Mouse (Mus musculus): Measurements from ENCODE around the gene Arhgef7. TPM values are rescaled to one million over a fixed set of nuclear protein-coding genes. Genes with fewer than 3 reads are reported as not detected.
A peak's percentile ranks its signal among the peaks of the same experiment; 100 is the strongest.

The Arhgef7 gene
- polyA plus RNA-seq, 1 experiment from 2014 or later, result 84.0 TPM

DNA sequence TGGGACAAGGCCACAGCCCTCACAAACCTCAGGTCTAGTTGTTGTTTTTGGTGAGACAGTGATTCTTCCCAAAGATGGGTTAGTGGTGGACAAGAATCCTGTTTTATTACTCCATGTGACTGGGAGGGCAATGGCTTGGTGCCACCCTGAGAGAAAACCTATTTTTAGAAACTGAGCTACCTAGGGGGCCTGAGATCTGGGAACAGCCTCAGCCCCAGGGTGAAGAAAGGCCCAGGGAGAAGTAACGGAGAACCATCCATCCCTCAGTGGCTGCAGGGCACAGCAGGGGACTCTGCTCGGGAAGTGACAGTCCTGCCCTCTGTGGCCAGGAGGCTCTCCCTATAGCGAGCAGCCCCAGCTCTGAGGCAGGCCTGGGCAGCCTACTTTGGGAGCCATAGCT lies 19.8 kb upstream of the Arhgef7 start:
- H3K4me1 ChIP-seq (ENCODE audit: control insufficient read depth, insufficient read depth, low read length), result no peaks in the 10 kb centered on the region
- no peak overlapping the region for H3K9ac ChIP-seq (replicated peaks; ENCODE audit: low read length)
- H3K4me2 ChIP-seq (ENCODE audit: low read length), result no peak overlapping the region
- ATAC-seq (ENCODE audit: low FRiP score, low TSS enrichment) (no peak), DNase-seq (no peak)
- H3K9me3 ChIP-seq (ENCODE audit: control insufficient read depth, low read length), result no peaks in the 10 kb centered on the region
- 16% methylated on average over 3 of the region's 3 CpGs for WGBS
- H3K36me3 ChIP-seq (ENCODE audit: control insufficient read depth, insufficient read depth, low read length), result no peaks in the 10 kb centered on the region
- H3K27ac ChIP-seq (replicated peaks; ENCODE audit: low read depth, low read length), result no peak overlapping the region
- no peak overlapping the region for H3K4me3 ChIP-seq (replicated peaks; ENCODE audit: low read depth, low read length)
- no peaks in the 10 kb centered on the region for H3K27me3 ChIP-seq (ENCODE audit: control insufficient read depth, insufficient read depth, low read length)

DNA sequence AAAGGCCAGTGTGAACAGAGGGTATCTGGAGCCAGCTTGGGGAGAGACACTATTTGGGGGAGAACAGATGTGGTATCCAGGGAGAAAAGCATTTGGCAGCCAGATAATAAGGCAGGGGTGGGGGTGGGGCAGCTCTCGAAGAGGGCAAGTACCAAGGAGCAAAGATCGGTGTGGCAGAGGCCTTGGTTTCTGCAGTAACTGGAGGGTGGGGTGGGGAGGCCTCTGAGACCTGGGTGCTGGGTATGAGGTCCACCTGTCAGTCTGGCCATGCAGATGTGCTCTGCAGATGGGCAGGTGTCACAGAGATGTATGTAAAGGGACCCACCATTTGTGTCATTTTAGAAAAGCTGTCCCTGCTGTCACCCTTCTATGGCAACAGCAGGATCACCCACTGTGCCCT lies 18.7 kb upstream of the Arhgef7 start:
- no peaks in the 10 kb centered on the region for H3K27me3 ChIP-seq (ENCODE audit: control insufficient read depth, insufficient read depth, low read length)
- H3K27ac ChIP-seq (replicated peaks; ENCODE audit: low read depth, low read length), result no peak overlapping the region
- 42% methylated on average over 2 of the region's 2 CpGs for WGBS
- no peaks in the 10 kb centered on the region for H3K4me1 ChIP-seq (ENCODE audit: control insufficient read depth, insufficient read depth, low read length)
- ATAC-seq (ENCODE audit: low FRiP score, low TSS enrichment), result no peak
- no peaks in the 10 kb centered on the region for H3K9me3 ChIP-seq (ENCODE audit: control insufficient read depth, low read length)
- no peak overlapping the region for H3K4me2 ChIP-seq (ENCODE audit: low read length)
- no peak overlapping the region for H3K4me3 ChIP-seq (replicated peaks; ENCODE audit: low read depth, low read length)
- no peak for DNase-seq
- no peak overlapping the region for H3K9ac ChIP-seq (replicated peaks; ENCODE audit: low read length)
- H3K36me3 ChIP-seq (ENCODE audit: control insufficient read depth, insufficient read depth, low read length), result no peaks in the 10 kb centered on the region

DNA sequence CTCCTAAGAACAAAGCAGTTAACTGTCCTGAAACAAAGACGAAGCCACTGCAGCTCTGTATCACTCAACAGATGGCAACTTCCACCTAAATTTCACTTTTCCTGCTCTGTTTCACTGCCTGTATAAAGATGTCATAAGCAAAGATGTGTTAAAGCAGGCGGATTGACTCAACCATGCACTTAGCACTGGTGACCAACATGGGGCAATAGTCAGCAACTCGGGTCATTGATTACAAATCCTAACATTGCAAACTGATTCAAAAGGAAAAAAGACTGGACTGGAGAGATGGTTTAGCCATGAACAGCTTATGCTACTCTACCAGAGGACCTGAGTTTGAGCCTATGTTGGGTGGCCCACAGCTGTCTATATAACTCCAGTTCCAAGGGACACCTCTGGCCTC lies 18.0 kb upstream of the Arhgef7 start:
- Histone ChIP-seq H3K4me2 (ENCODE audit: low read length) (no peak overlapping the region), H3K9me3 (ENCODE audit: control insufficient read depth, low read length) (no peaks in the 10 kb centered on the region), H3K4me3 (replicated peaks; ENCODE audit: low read depth, low read length) (no peak overlapping the region), H3K4me1 (ENCODE audit: control insufficient read depth, insufficient read depth, low read length) (no peaks in the 10 kb centered on the region), H3K27ac (replicated peaks; ENCODE audit: low read depth, low read length) (no peak overlapping the region), H3K9ac (replicated peaks; ENCODE audit: low read length) (no peak overlapping the region), H3K36me3 (ENCODE audit: control insufficient read depth, insufficient read depth, low read length) (no peaks in the 10 kb centered on the region), H3K27me3 (ENCODE audit: control insufficient read depth, insufficient read depth, low read length) (no peaks in the 10 kb centered on the region)
- WGBS, result 85% methylated on average over 3 of the region's 3 CpGs
- ATAC-seq (ENCODE audit: low FRiP score, low TSS enrichment) (no peak), DNase-seq (no peak)

DNA sequence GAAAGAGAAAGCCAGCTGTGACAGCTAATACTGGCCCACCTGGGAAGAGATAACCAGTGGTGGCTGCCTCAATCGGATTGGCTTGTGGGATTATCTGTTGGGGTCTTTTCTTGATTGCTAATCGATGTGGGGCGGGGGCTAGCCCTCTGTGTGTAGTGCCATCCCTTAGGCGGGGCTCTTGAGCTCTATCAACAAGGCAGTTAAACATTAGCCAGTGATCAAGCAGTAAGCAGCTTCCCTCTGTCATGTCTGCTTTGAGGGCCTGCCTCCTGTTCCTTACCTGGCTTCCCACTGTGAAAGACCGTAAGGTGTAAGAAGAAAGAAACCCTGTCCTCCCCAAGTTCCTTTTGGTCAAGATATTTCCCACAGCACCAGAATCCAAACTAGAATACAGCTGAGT lies 17.1 kb upstream of the Arhgef7 start:
- Histone ChIP-seq H3K27ac (replicated peaks; ENCODE audit: low read depth, low read length) (no peak overlapping the region), H3K36me3 (ENCODE audit: control insufficient read depth, insufficient read depth, low read length) (no peaks in the 10 kb centered on the region), H3K4me2 (ENCODE audit: low read length) (no peak overlapping the region), H3K4me3 (replicated peaks; ENCODE audit: low read depth, low read length) (no peak overlapping the region), H3K27me3 (ENCODE audit: control insufficient read depth, insufficient read depth, low read length) (no peaks in the 10 kb centered on the region), H3K9me3 (ENCODE audit: control insufficient read depth, low read length) (no peaks in the 10 kb centered on the region), H3K9ac (replicated peaks; ENCODE audit: low read length) (no peak overlapping the region), H3K4me1 (ENCODE audit: control insufficient read depth, insufficient read depth, low read length) (no peaks in the 10 kb centered on the region)
- WGBS, result 43% methylated on average over 5 of the region's 5 CpGs
- DNase-seq (no peak), ATAC-seq (ENCODE audit: low FRiP score, low TSS enrichment) (no peak)

DNA sequence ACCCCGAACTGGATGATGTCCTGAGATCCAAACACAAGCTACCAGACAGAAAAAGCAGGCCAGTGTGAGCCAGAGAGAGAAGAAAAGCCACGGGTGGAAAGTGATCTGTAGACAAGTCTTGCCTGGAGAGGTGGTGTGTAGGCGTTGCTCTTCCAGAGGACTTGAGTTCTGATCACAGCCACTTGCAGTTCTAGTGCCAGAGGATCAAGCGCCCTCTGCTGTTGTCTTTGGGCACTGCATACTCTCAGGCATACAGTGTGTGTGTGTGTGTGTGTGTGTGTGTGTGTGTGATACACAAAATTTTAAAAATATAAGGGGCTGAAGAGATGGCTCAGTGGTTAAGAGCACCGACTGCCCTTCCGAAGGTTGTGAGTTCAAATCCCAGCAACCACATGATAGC lies 15.3 kb upstream of the Arhgef7 start:
- WGBS, result 94% methylated on average over 6 of the region's 6 CpGs
- ATAC-seq (ENCODE audit: low FRiP score, low TSS enrichment), result no peak
- H3K27ac ChIP-seq (replicated peaks; ENCODE audit: low read depth, low read length), result no peak overlapping the region
- no peak overlapping the region for H3K4me3 ChIP-seq (replicated peaks; ENCODE audit: low read depth, low read length)
- no peaks in the 10 kb centered on the region for H3K27me3 ChIP-seq (ENCODE audit: control insufficient read depth, insufficient read depth, low read length)
- H3K9ac ChIP-seq (replicated peaks; ENCODE audit: low read length), result no peak overlapping the region
- H3K4me2 ChIP-seq (ENCODE audit: low read length), result no peak overlapping the region
- peak; percentile 19 for DNase-seq
- no peaks in the 10 kb centered on the region for H3K36me3 ChIP-seq (ENCODE audit: control insufficient read depth, insufficient read depth, low read length)
- no peaks in the 10 kb centered on the region for H3K9me3 ChIP-seq (ENCODE audit: control insufficient read depth, low read length)
- H3K4me1 ChIP-seq (ENCODE audit: control insufficient read depth, insufficient read depth, low read length), result no peaks in the 10 kb centered on the region

DNA sequence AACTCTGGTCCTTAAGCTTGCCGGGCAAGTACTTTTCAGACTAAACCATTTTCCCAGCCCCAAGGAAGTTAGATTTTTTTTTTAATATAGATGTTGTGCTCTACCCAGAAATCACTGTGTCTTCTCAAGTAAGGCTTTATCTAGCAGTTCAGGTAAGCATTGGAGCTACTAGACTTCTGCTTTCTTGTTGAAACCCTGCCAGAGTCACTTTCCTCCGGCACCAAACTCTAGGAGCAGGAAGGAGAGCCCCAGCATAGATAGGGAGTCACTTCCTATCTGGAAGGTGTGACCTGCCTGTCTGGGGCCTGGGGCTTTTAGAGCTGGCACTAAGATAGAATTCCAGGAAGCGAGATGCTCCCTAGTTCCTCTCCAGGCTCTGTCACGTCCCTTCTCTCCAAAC lies 10.3 kb upstream of the Arhgef7 start:
- WGBS, result 83% methylated on average over 4 of the region's 4 CpGs
- no peaks in the 10 kb centered on the region for H3K4me1 ChIP-seq (ENCODE audit: control insufficient read depth, insufficient read depth, low read length)
- no peak for DNase-seq
- no peaks in the 10 kb centered on the region for H3K9me3 ChIP-seq (ENCODE audit: control insufficient read depth, low read length)
- H3K4me3 ChIP-seq (replicated peaks; ENCODE audit: low read depth, low read length), result no peak overlapping the region
- H3K27me3 ChIP-seq (ENCODE audit: control insufficient read depth, insufficient read depth, low read length), result no peaks in the 10 kb centered on the region
- no peak overlapping the region for H3K9ac ChIP-seq (replicated peaks; ENCODE audit: low read length)
- H3K4me2 ChIP-seq (ENCODE audit: low read length), result no peak overlapping the region
- H3K27ac ChIP-seq (replicated peaks; ENCODE audit: low read depth, low read length), result no peak overlapping the region
- no peaks in the 10 kb centered on the region for H3K36me3 ChIP-seq (ENCODE audit: control insufficient read depth, insufficient read depth, low read length)
- no peak for ATAC-seq (ENCODE audit: low FRiP score, low TSS enrichment)

DNA sequence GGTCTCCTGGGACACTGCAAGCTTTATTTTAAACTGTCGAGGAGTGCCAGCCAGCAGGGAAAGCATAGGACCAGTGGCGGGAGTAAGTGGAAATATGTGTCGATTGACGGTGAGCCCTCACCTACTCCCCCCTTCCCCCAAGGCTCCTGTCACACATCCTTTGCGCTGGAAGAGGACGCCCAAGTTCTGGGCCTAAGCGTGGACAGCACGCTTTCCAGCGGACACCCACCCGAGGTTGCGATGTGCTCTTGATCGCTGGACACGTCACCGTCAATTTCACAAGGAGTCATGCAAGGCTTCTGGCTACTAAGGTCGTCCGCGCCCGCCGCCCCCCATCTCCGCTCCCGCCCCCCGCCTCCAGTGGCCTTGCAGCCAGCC lies 259 bp upstream of the Arhgef7 start:
- H3K9me3 ChIP-seq (ENCODE audit: control insufficient read depth, low read length), result no peaks in the 10 kb centered on the region
- 0 out of 2 replicates have a peak, but pooled peaks cover 3% of the 10 kb centered on the region for H3K27me3 ChIP-seq (ENCODE audit: control insufficient read depth, insufficient read depth, low read length)
- H3K4me1 ChIP-seq (ENCODE audit: control insufficient read depth, insufficient read depth, low read length), result peaks cover 22% of the 10 kb centered on the region
- peak overlapping the region; percentile 98 for H3K9ac ChIP-seq (replicated peaks; ENCODE audit: low read length)
- peak overlapping the region; percentile 100 for H3K27ac ChIP-seq (replicated peaks; ENCODE audit: low read depth, low read length)
- H3K4me2 ChIP-seq (ENCODE audit: low read length), result peak overlapping the region; percentile 74
- ATAC-seq (ENCODE audit: low FRiP score, low TSS enrichment) (peak; percentile 34), DNase-seq (no peak)
- WGBS, result 1% methylated on average over 22 of the region's 22 CpGs
- H3K36me3 ChIP-seq (ENCODE audit: control insufficient read depth, insufficient read depth, low read length), result no peaks in the 10 kb centered on the region
- peak overlapping the region; percentile 76 for H3K4me3 ChIP-seq (replicated peaks; ENCODE audit: low read depth, low read length)

DNA sequence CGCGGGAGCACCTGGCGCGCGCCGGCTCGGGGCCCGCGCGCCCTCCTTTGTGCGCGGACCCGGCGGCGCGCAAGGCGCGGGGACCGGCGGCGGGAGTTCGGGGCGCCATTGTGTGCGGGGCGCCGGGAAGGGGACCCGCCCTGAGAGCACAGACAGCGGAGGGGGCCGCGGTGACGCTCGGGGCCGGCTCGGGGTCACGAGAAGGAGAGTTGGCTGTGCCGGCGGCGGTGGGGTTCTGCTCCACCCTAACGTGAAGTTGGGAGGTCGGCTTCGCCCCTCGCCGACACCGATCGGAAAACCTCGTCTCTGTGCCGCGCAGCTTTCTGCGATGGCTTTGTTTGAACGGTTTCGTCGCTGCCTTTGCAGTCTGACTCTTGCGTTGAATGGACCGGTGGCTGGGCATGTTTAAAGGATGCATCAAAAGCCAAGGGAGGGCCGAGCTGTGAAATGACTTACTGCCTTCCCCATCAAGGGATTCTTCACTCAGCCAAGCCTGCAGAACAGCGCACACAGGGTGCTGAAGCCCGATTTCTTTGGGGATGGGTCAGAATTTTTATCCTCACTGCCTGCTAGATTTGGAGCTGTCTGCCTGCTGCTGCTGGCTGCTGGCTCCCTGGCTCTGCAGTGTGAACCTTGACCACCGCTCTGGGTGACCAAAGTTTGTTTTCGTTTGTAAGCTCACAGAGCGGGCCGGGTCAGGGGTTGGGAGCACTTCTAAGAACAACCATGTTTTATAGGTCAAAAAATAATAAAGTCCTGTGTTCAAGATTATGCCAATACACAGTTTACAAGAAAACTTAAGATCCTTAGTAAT lies 1.2 kb downstream of the Arhgef7 start:
- Histone ChIP-seq H3K27ac (replicated peaks; ENCODE audit: low read depth, low read length) (peak overlapping the region; percentile 100), H3K27me3 (ENCODE audit: control insufficient read depth, insufficient read depth, low read length) (0 out of 2 replicates have a peak, but pooled peaks cover 3% of the 10 kb centered on the region), H3K4me2 (ENCODE audit: low read length) (peak overlapping the region; percentile 74), H3K9me3 (ENCODE audit: control insufficient read depth, low read length) (no peaks in the 10 kb centered on the region), H3K36me3 (ENCODE audit: control insufficient read depth, insufficient read depth, low read length) (no peaks in the 10 kb centered on the region), H3K4me1 (ENCODE audit: control insufficient read depth, insufficient read depth, low read length) (peaks cover 22% of the 10 kb centered on the region), H3K4me3 (replicated peaks; ENCODE audit: low read depth, low read length) (peak overlapping the region; percentile 76), H3K9ac (replicated peaks; ENCODE audit: low read length) (peak overlapping the region; percentile 98)
- ATAC-seq (ENCODE audit: low FRiP score, low TSS enrichment), result peak; percentile 57
- DNase-seq, result peak; percentile 86
- WGBS, result under 1% methylated on average over 55 of the region's 61 CpGs

DNA sequence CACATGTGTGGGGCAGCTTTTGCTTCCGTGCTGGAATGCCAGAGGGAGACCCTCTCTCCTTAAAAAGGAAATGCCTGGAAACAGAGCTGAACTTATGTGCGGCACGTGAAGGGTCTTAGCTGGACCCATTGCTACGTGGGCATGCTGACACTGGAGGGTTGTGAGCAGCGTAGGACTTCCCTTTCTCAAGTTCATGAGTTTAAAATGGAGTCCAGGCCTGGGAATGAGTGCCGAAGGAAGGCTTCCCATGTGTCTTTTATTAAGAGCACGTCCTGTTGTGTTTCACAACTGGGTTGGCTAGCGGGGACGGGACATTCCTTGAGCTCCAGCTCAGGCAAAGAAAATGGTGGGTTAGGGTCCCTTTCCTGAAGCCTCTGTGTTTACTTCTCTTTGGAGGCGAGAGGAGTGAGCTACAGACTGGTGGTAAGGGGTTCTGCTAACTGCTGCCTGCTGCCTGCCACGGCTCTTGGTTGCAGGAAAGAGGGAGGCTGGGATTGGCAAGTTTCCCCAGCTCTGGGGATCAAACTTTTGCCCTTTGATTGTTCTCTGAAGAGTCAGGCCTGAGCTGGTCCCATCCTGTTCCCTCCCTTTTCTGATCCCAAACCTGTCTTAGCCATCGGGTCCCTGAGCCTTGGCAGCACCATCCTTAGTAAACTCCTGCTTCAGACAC lies 2.9 kb downstream of the Arhgef7 start:
- Histone ChIP-seq H3K4me1 (ENCODE audit: control insufficient read depth, insufficient read depth, low read length) (peaks cover 22% of the 10 kb centered on the region), H3K27ac (replicated peaks; ENCODE audit: low read depth, low read length) (no peak overlapping the region), H3K9ac (replicated peaks; ENCODE audit: low read length) (peak overlapping the region; percentile 16; the same call in 1 of the 2 replicates), H3K27me3 (ENCODE audit: control insufficient read depth, insufficient read depth, low read length) (0 out of 2 replicates have a peak, but pooled peaks cover 3% of the 10 kb centered on the region), H3K9me3 (ENCODE audit: control insufficient read depth, low read length) (no peaks in the 10 kb centered on the region), H3K36me3 (ENCODE audit: control insufficient read depth, insufficient read depth, low read length) (peaks cover 15% of the 10 kb centered on the region), H3K4me2 (ENCODE audit: low read length) (peak overlapping the region; percentile 74), H3K4me3 (replicated peaks; ENCODE audit: low read depth, low read length) (peak overlapping the region; percentile 76)
- WGBS, result 75% methylated on average over 12 of the region's 12 CpGs
- ATAC-seq (ENCODE audit: low FRiP score, low TSS enrichment), result no peak
- DNase-seq, result no peak

Data from midbrain, embryonic 14.5 days (tissue).